Comparison of ENCODE assay signal across 19 mouse cellular contexts in genomic region chr11:65058224-65058908, GRCm38 (mm10).
DNase-seq lines count a peak whose midpoint lies in the region; ATAC-seq and TF ChIP-seq lines count a peak whose summit lies in the region.
"Had no signal": no experiment of that assay in that cellular context is flagged by ENCODE, and none has a peak within 500 bp of the region (broad histone marks: within the 10 kb centered on the region; RNA-seq: fewer than 3 reads in every experiment).

No protein-coding gene starts in this region.

- ATAC-seq in heart, embryonic 15.5 days (replicated peaks; ENCODE audit: insufficient number of reproducible peaks, insufficient read depth, low FRiP score, low read depth), result peak; percentile 55; the same call in 1 of the 2 replicates
- ATAC-seq in midbrain, embryonic 11.5 days (ENCODE audit: low FRiP score), result 0 out of 2 replicates have a peak, but pooled peaks have one; percentile 44
- no peak for ATAC-seq in midbrain, embryonic 16.5 days
- ATAC-seq in liver, embryonic 11.5 days (replicated peaks; ENCODE audit: low FRiP score), result no peak
- no peak for ATAC-seq in lung, postnatal 0 days

- no peak overlapping the region for H3K4me3 ChIP-seq in heart, embryonic 15.5 days
- H3K4me3 ChIP-seq in midbrain, embryonic 11.5 days (ENCODE audit: low read depth, low read length), result no peak overlapping the region
- H3K4me3 ChIP-seq in midbrain, embryonic 16.5 days (ENCODE audit: low read depth, low read length), result no peak overlapping the region
- H3K4me3 ChIP-seq in liver, embryonic 11.5 days (ENCODE audit: low read depth, low read length), result no peak overlapping the region
- no peak overlapping the region for H3K4me3 ChIP-seq in lung, postnatal 0 days (ENCODE audit: low read depth, low read length)
- H3K4me3 ChIP-seq: embryonic facial prominence, embryonic 15.5 days; forebrain, embryonic 10.5 days; hindbrain, embryonic 12.5 days; liver, embryonic 13.5 days had no signal

- H3K36me3 ChIP-seq in heart, embryonic 15.5 days, result 0 out of 2 replicates have a peak, but pooled peaks cover 4% of the 10 kb centered on the region
- H3K36me3 ChIP-seq in midbrain, embryonic 11.5 days (ENCODE audit: control insufficient read depth, insufficient read depth, low read length), result no peaks in the 10 kb centered on the region
- H3K36me3 ChIP-seq in midbrain, embryonic 16.5 days (ENCODE audit: control insufficient read depth, insufficient read depth, low read length), result no peaks in the 10 kb centered on the region
- H3K36me3 ChIP-seq in liver, embryonic 11.5 days (ENCODE audit: control insufficient read depth, insufficient read depth, low read length), result no peaks in the 10 kb centered on the region
- no peaks in the 10 kb centered on the region for H3K36me3 ChIP-seq in lung, postnatal 0 days (ENCODE audit: insufficient read depth, low read length)
- H3K36me3 ChIP-seq: embryonic facial prominence, embryonic 15.5 days; forebrain, embryonic 10.5 days; hindbrain, embryonic 12.5 days; liver, embryonic 13.5 days had no signal

- no peaks in the 10 kb centered on the region for H3K27me3 ChIP-seq in heart, embryonic 15.5 days
- H3K27me3 ChIP-seq in midbrain, embryonic 11.5 days (ENCODE audit: control insufficient read depth, insufficient read depth, low read length), result no peaks in the 10 kb centered on the region
- H3K27me3 ChIP-seq in midbrain, embryonic 16.5 days (ENCODE audit: control insufficient read depth, insufficient read depth, low read depth, low read length), result no peaks in the 10 kb centered on the region
- no peaks in the 10 kb centered on the region for H3K27me3 ChIP-seq in liver, embryonic 11.5 days (replicated peaks; ENCODE audit: control insufficient read depth, insufficient read depth, low read length)
- H3K27me3 ChIP-seq in lung, postnatal 0 days (replicated peaks; ENCODE audit: insufficient read depth, low read length), result no peaks in the 10 kb centered on the region
- H3K27me3 ChIP-seq: embryonic facial prominence, embryonic 15.5 days; hindbrain, embryonic 12.5 days; liver, embryonic 13.5 days had no signal

- no peak overlapping the region for H3K27ac ChIP-seq in heart, embryonic 15.5 days
- H3K27ac ChIP-seq in midbrain, embryonic 11.5 days (ENCODE audit: low read depth, low read length), result no peak overlapping the region
- H3K27ac ChIP-seq in midbrain, embryonic 16.5 days (ENCODE audit: low read length), result no peak overlapping the region
- H3K27ac ChIP-seq in liver, embryonic 11.5 days (ENCODE audit: low read depth, low read length), result no peak overlapping the region
- H3K27ac ChIP-seq in lung, postnatal 0 days (ENCODE audit: low read length), result no peak overlapping the region
- H3K27ac ChIP-seq: embryonic facial prominence, embryonic 15.5 days; forebrain, embryonic 10.5 days; hindbrain, embryonic 12.5 days; liver, embryonic 13.5 days had no signal

- no peak for DNase-seq in heart, postnatal 14 days
- no peak for DNase-seq in midbrain, embryonic 11.5 days (ENCODE audit: low spot score, missing footprints)
- peak; percentile 24 for DNase-seq in forelimb bud, embryonic 11.5 days (ENCODE audit: low read depth, low spot score)
- no peak for DNase-seq in liver, embryonic 11.5 days (ENCODE audit: low spot score)
- no peak for DNase-seq in lung, postnatal 0 days (ENCODE audit: low spot score)
- DNase-seq: adrenal gland, postnatal 10 days; B cell, adult 2 months; cerebellum, adult 11-12 months; cerebellum, postnatal 25 days; kidney, adult 11 months; kidney, postnatal 14 days; layer of hippocampus, adult 9-11 months; liver, embryonic 13.5 days; thymus, postnatal 4 days had no signal

- no peak overlapping the region for H3K9ac ChIP-seq in heart, embryonic 15.5 days
- no peak overlapping the region for H3K9ac ChIP-seq in midbrain, embryonic 11.5 days (ENCODE audit: low read length)
- H3K9ac ChIP-seq in midbrain, embryonic 16.5 days (ENCODE audit: low read depth, low read length), result no peak overlapping the region
- no peak overlapping the region for H3K9ac ChIP-seq in liver, embryonic 11.5 days (ENCODE audit: low read depth, low read length)
- H3K9ac ChIP-seq in lung, postnatal 0 days (replicated peaks; ENCODE audit: low read depth), result no peak overlapping the region
- H3K9ac ChIP-seq: embryonic facial prominence, embryonic 15.5 days; hindbrain, embryonic 12.5 days; liver, embryonic 13.5 days had no signal

- H3K9me3 ChIP-seq in heart, embryonic 15.5 days (replicated peaks), result no peaks in the 10 kb centered on the region
- H3K9me3 ChIP-seq in midbrain, embryonic 11.5 days (ENCODE audit: control insufficient read depth, low read length), result no peaks in the 10 kb centered on the region
- no peaks in the 10 kb centered on the region for H3K9me3 ChIP-seq in midbrain, embryonic 16.5 days (replicated peaks; ENCODE audit: control insufficient read depth, low read length, poor library complexity, severe bottlenecking)
- H3K9me3 ChIP-seq in liver, embryonic 11.5 days (ENCODE audit: control insufficient read depth, low read length), result no peaks in the 10 kb centered on the region
- no peaks in the 10 kb centered on the region for H3K9me3 ChIP-seq in lung, postnatal 0 days (ENCODE audit: low read length)
- H3K9me3 ChIP-seq: embryonic facial prominence, embryonic 15.5 days; forebrain, embryonic 10.5 days; hindbrain, embryonic 12.5 days; liver, embryonic 13.5 days had no signal

- no peak for TF ChIP-seq EP300 in lung, postnatal 0 days (IDR thresholded peaks at IDR 0.05)

- no peak for TF ChIP-seq CTCF in lung, postnatal 0 days (IDR thresholded peaks at IDR 0.05)

- no peak overlapping the region for H3K4me2 ChIP-seq in heart, embryonic 15.5 days
- no peak overlapping the region for H3K4me2 ChIP-seq in midbrain, embryonic 11.5 days
- H3K4me2 ChIP-seq in midbrain, embryonic 16.5 days (ENCODE audit: low read length), result no peak overlapping the region
- no peak overlapping the region for H3K4me2 ChIP-seq in liver, embryonic 11.5 days
- H3K4me2 ChIP-seq in lung, postnatal 0 days (replicated peaks; ENCODE audit: low read depth, low read length), result no peak overlapping the region
- H3K4me2 ChIP-seq: embryonic facial prominence, embryonic 15.5 days; hindbrain, embryonic 12.5 days; liver, embryonic 13.5 days had no signal

- intact Hi-C loops in heart, postnatal 14 days (cut with DNase I), result no loop called here

- 58% methylated on average over 7 of the region's 7 CpGs for WGBS in heart, embryonic 15.5 days
- 72% methylated on average over 7 of the region's 7 CpGs for WGBS in midbrain, embryonic 11.5 days
- WGBS in midbrain, embryonic 16.5 days, result 62% methylated on average over 7 of the region's 7 CpGs
- WGBS in liver, embryonic 11.5 days, result 76% methylated on average over 7 of the region's 7 CpGs
- 65% methylated on average over 7 of the region's 7 CpGs for WGBS in lung, postnatal 0 days

- H3K4me1 ChIP-seq in heart, embryonic 15.5 days (replicated peaks), result peaks cover 21% of the 10 kb centered on the region
- peaks cover 9% of the 10 kb centered on the region; the same call in 1 of the 2 replicates for H3K4me1 ChIP-seq in midbrain, embryonic 11.5 days (ENCODE audit: control insufficient read depth, insufficient read depth, low read length)
- peaks cover 4% of the 10 kb centered on the region; the same call in 1 of the 2 replicates for H3K4me1 ChIP-seq in midbrain, embryonic 16.5 days (ENCODE audit: control insufficient read depth, insufficient read depth, low read length)
- H3K4me1 ChIP-seq in liver, embryonic 11.5 days (replicated peaks; ENCODE audit: control insufficient read depth, insufficient read depth, low read length), result no peaks in the 10 kb centered on the region
- no peaks in the 10 kb centered on the region for H3K4me1 ChIP-seq in lung, postnatal 0 days (ENCODE audit: insufficient read depth, low read depth, low read length)
- H3K4me1 ChIP-seq: embryonic facial prominence, embryonic 15.5 days; liver, embryonic 13.5 days had no signal

Comparison
In these comparisons a context has a peak if more than half of its experiments do, and no peak if none do; other contexts are left out.
1. ATAC-seq: peak in heart, embryonic 15.5 days (single experiment) and midbrain, embryonic 11.5 days (single experiment); none in midbrain, embryonic 16.5 days (single experiment), liver, embryonic 11.5 days (single experiment) and lung, postnatal 0 days (single experiment).